Mouse (Mus musculus) midbrain, embryonic 16.5 days (tissue): ENCODE measurements around the gene Clpb. TPM values are rescaled to one million over a fixed set of nuclear protein-coding genes. Genes with fewer than 3 reads are reported as not detected.

Experiments
- ATAC-seq: fragments of 200-750 bp; cut with Nextera tagmentation; 2 replicates; pipeline ENCODE4 v1.8.0; 2017; ENCODE audit warnings: moderate TSS enrichment
- H3K27ac ChIP-seq: fragments of 300-500 bp; sonication (generic); 2 replicates; pipeline ENCODE4 v1.5.1; 2014; ENCODE audit warnings: mild to moderate bottlenecking, low read length, mixed read lengths
- H3K27me3 ChIP-seq: fragments of 300-500 bp; sonication (generic); 2 replicates; pipeline ENCODE4 v1.6.1; 2014; ENCODE audit warnings: low read depth, low read length, mixed read lengths; ENCODE audit not compliant: control insufficient read depth, insufficient read depth
- H3K36me3 ChIP-seq: fragments of 300-500 bp; sonication (generic); 2 replicates; pipeline ENCODE4 v1.6.1; 2014; ENCODE audit warnings: mild to moderate bottlenecking, low read length, moderate library complexity, mixed read lengths; ENCODE audit not compliant: control insufficient read depth, insufficient read depth
- H3K4me1 ChIP-seq: fragments of 300-500 bp; sonication (generic); 2 replicates; pipeline ENCODE4 v1.6.1; 2014; ENCODE audit warnings: mild to moderate bottlenecking, low read length, mixed read lengths; ENCODE audit not compliant: control insufficient read depth, insufficient read depth
- H3K4me2 ChIP-seq: fragments of 300-500 bp; sonication (generic); 2 replicates; pipeline ENCODE4 v1.6.1; 2014; ENCODE audit warnings: mild to moderate bottlenecking, low read length, mixed read lengths
- H3K4me3 ChIP-seq: fragments of 300-500 bp; sonication (generic); 2 replicates; pipeline ENCODE4 v1.5.1; 2014; ENCODE audit warnings: low read depth, mild to moderate bottlenecking, low read length, moderate library complexity, mixed read lengths
- H3K9ac ChIP-seq: fragments of 300-500 bp; sonication (generic); 2 replicates; pipeline ENCODE4 v1.6.1; 2014; ENCODE audit warnings: low read depth, low read length, mixed read lengths
- H3K9me3 ChIP-seq: fragments of 300-500 bp; sonication (generic); replicated peaks from 2 replicates; pipeline ENCODE4 v1.6.1; 2014; ENCODE audit warnings: mild to moderate bottlenecking, low read length, mixed read lengths; ENCODE audit not compliant: control insufficient read depth, poor library complexity, severe bottlenecking
- WGBS: fragments of 180-500 bp; shearing (Covaris S2); extraction: QIAGEN DNeasy Blood & Tissue Kit; methylation state at CpG from one replicate; pipeline ENCODE4 v1.1.7; 2014; 5-methylcytosine and 5-hydroxymethylcytosine counted together
- polyA plus RNA-seq: library from polyadenylated mRNA; unstranded; fragments of >200 nt; fragmentation: Nextera tagmentation; extraction: Ambion mirVana; gene quantifications from 2 replicates; pipeline ENCODE4 v1.2.1, GENCODE M21; 2015

Gene Clpb
- polyA plus RNA-seq, 1 experiment from 2014 or later: 43.0 TPM

DNA sequence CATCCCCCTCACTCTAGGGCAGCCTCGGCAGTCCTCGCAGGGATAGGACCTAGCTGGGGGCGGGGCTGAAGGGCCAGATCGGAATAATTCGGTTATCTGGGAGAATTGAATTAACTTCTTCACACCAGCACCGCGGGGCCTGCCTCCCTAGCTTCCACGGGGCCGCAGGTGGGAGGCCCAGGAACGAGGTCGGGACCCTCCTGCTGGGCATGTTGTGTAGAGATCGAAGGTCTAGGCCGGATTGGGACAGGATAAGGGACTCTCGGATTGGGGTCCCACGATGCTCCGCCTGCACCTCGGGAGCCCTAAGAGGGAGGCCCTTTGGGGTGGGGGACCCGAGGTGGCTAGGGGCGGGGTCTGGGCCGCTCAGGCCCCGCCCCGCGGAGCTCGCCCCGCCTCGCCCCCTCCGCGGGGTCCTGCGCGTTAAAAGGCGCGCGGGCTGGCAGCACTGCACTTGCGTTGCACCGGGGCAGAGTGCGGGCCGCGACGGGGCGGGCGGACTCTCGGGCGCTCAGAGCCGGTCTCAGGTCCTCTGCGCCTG lies 154.5 kb downstream of the Clpb start, which contains the start of gene Phox2a:
Gene Phox2a, plus strand, starts transcription at position 453 of the 541 bp plus-strand sequence.
- under 1% methylated on average over 43 of the region's 45 CpGs for WGBS
- Histone ChIP-seq H3K9me3 (no peaks in the 10 kb centered on the region), H3K4me2 (peak within 1 kb of the TSS; percentile 24), H3K27ac (no peak within 1 kb of the TSS), H3K9ac (no peak within 1 kb of the TSS), H3K4me3 (peak within 1 kb of the TSS; percentile 26), H3K27me3 (peaks cover 60% of the 10 kb centered on the region), H3K36me3 (no peaks in the 10 kb centered on the region), H3K4me1 (peaks cover 17% of the 10 kb centered on the region)
- no peak for ATAC-seq

DNA sequence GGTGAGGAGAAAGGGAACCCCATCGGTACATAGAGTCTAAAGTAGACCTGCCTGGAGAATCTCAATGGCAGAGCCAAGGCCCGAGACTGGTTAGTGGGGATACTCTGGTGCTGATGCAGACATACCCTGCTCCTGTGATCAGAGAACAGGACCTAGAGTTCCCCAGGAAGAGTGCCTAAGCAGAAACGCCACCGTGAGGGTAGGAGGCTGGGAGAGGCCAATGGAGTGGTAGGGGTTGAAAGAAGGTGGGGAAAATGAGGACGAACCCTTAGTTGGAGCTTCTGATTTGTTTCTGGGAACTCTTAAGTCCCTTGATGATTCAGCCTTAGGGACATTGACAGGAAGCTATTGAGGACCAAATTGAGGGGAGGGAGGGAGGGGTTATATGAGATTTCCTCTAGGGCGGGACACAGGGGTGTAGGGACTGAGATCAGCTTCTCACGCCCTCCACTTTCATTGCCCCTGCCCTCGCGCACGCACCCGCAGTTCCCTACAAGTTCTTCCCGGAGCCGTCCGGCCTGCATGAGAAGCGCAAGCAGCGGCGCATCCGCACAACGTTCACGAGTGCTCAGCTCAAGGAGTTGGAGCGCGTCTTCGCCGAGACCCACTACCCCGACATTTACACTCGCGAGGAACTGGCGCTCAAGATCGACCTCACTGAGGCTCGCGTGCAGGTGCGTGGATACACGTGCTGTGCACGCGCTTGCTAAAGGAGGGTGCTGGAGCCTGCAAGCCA lies 157.0 kb downstream of the Clpb start:
- H3K9ac ChIP-seq: 0 out of 2 replicates have a peak overlapping the region, but pooled peaks have one; percentile 25
- H3K4me3 ChIP-seq: peak overlapping the region; percentile 35
- no peaks in the 10 kb centered on the region for H3K9me3 ChIP-seq
- peak overlapping the region; percentile 73 for H3K4me2 ChIP-seq
- no peak overlapping the region for H3K27ac ChIP-seq
- no peaks in the 10 kb centered on the region for H3K36me3 ChIP-seq
- ATAC-seq: no peak
- peaks cover 67% of the 10 kb centered on the region for H3K27me3 ChIP-seq
- WGBS: 4% methylated on average over 35 of the region's 35 CpGs
- H3K4me1 ChIP-seq: peaks cover 17% of the 10 kb centered on the region

DNA sequence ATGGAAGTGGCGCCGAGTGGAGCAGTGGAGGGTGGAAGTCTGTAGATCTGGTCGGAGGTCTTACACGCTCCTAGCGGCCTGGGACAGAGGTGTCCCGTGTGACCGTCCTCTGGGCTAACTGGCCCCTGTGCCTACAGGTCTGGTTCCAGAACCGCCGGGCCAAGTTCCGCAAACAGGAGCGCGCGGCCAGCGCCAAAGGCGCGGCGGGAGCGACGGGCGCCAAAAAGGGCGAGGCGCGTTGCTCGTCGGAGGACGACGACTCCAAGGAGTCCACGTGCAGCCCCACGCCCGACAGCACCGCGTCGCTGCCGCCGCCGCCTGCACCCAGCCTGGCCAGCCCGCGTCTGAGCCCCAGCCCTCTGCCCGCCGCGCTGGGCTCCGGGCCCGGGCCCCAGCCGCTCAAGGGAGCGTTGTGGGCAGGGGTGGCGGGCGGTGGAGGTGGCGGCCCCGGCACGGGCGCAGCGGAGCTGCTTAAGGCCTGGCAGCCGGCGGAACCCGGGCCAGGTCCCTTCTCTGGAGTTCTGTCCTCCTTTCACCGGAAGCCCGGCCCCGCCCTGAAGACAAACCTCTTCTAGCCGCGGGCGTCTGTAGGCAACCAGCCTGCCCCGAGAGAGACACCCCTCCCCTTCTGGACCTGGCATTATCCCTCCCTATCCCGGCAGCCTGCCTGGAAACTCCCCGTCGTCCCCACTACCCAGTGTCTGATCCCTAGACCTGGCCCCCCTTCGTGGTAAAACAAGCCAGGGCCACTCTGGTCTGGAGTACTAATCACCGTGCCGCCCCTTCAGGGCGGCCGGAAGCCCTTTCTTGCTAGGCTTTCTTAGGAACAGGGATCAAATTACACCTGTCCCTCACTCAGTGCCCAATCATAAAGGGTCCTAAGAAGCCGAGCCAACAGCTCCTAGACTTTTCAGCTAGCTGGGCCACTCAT lies 158.4 kb downstream of the Clpb start:
- Histone ChIP-seq H3K36me3 (no peaks in the 10 kb centered on the region), H3K4me3 (peak overlapping the region; percentile 36), H3K4me1 (peaks cover 17% of the 10 kb centered on the region), H3K4me2 (peak overlapping the region; percentile 73), H3K9ac (peak overlapping the region; percentile 53), H3K27ac (no peak overlapping the region), H3K27me3 (peaks cover 62% of the 10 kb centered on the region), H3K9me3 (no peaks in the 10 kb centered on the region)
- under 1% methylated on average over 69 of the region's 71 CpGs for WGBS
- ATAC-seq: peak; percentile 59

DNA sequence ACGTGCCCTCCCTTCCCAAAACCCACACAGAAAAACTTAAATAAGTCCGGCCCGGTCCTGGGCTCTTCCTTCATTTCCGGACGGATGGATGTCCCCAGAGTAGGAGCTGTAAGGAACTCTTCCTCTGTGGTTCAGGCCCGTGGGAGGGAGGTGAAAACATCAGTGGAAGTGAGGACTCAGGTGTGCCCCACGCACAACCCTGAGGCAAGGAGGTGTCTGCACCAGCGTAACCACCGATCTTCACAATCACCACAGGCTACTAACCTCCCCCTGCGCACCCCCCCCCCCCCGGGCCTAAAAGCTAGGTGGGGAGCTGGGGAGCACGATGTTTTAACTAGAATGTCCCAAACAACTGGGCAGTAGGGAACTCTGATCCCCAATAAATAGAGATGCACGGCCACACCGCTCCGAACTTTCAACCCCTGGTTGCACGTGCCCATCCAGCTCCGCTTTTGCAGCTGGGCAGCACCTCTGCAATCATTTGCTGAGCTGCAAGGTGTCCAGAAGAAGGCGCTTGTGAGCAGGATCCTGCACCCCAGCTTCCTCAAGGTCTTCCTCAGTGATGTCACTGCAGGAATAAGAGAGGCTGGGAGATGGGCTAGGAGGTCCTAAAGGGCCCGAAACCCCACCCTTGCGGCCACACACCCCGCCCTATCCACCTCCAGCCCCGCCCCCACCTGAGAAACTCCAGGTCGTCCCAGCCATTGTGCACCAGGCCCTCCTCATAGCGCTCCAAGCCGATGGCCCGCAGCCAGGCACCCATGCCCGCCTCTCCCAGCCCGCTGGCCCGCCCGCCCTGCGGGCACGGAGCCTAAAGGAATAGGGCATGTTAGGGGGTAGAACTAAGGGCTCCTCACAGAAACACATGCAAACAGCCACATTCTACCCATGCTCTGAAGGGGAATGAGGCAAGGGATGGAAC lies 159.7 kb downstream of the Clpb start:
- no peak for ATAC-seq
- Histone ChIP-seq H3K27ac (no peak overlapping the region), H3K4me3 (no peak overlapping the region), H3K4me1 (peaks cover 16% of the 10 kb centered on the region), H3K36me3 (no peaks in the 10 kb centered on the region), H3K9ac (no peak overlapping the region), H3K4me2 (no peak overlapping the region), H3K9me3 (no peaks in the 10 kb centered on the region), H3K27me3 (peaks cover 51% of the 10 kb centered on the region)
- WGBS: 36% methylated on average over 31 of the region's 32 CpGs

DNA sequence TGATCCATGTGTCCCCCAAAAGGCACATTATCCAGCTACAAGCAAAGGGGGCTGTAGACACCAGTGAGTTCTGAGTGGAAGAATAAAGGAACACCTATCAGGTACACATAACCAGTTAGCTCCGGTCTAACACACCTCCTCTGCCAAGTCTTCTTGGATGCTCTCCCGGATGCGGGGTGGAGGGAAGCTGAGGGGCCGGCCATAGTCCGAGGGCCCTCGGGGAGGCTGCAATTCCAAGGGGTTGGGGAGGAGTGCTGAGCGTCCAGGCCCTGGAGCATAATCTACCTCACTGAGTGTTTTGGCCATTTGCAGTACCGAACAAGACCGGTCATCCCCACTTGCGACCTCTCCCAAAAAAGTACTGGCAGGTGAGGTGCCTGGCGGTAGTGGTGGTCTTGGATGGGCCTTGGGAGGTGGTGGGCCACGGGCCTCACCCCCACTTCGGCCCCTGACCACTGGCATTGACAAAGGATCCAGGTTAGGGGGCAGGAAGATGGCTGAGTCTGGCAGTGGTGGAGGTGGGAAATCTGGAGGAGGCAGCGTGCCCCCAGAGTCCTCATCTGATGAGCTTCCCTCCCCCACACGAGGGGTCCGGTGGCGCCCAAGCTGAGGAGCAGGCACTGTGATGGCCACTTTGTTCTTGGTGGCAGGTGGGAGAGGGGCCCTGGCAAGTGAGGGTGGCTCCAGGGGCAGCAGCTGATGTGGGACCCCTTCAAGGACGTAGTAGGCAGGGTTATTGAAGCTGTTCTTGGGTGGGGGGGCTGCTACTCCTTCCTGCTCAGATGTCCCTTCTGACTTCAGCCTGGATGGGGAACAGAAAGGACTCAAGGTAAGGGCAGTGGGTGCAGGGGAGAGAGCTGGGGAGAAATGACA lies 160.6 kb downstream of the Clpb start:
- no peaks in the 10 kb centered on the region for H3K36me3 ChIP-seq
- ATAC-seq: peak; percentile 13; the same call in 1 of the 2 replicates
- H3K27me3 ChIP-seq: peaks cover 43% of the 10 kb centered on the region
- H3K9me3 ChIP-seq: no peaks in the 10 kb centered on the region
- peaks cover 13% of the 10 kb centered on the region for H3K4me1 ChIP-seq
- H3K27ac ChIP-seq: no peak overlapping the region
- no peak overlapping the region for H3K9ac ChIP-seq
- H3K4me2 ChIP-seq: no peak overlapping the region
- WGBS: 87% methylated on average over 18 of the region's 18 CpGs
- H3K4me3 ChIP-seq: no peak overlapping the region

DNA sequence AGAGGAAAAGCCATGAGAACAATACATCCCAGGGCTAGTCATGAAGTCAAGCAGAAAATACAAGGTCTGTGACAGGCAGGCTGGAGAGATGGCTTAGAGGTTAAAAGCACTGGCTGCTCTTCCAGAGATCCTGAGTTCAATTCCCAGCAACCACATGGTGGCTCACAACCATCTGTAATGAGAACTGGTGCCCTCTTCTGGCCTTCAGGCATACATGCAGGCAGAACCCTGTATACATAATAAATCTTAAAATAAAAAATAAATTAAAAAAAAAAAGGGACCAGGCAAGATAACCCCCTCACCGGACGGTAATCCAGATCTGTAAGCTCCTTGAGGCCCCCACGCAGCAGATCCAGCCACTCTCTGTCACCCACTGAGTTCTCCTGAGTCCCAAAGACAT lies 166.9 kb downstream of the Clpb start:
- H3K4me1 ChIP-seq: no peaks in the 10 kb centered on the region
- no peak overlapping the region for H3K9ac ChIP-seq
- 100% methylated on average over 3 of the region's 3 CpGs for WGBS
- H3K4me2 ChIP-seq: no peak overlapping the region
- 0 out of 2 replicates have a peak, but pooled peaks cover 2% of the 10 kb centered on the region for H3K36me3 ChIP-seq
- H3K27me3 ChIP-seq: no peaks in the 10 kb centered on the region
- H3K9me3 ChIP-seq: no peaks in the 10 kb centered on the region
- no peak overlapping the region for H3K4me3 ChIP-seq
- ATAC-seq: no peak
- no peak overlapping the region for H3K27ac ChIP-seq

DNA sequence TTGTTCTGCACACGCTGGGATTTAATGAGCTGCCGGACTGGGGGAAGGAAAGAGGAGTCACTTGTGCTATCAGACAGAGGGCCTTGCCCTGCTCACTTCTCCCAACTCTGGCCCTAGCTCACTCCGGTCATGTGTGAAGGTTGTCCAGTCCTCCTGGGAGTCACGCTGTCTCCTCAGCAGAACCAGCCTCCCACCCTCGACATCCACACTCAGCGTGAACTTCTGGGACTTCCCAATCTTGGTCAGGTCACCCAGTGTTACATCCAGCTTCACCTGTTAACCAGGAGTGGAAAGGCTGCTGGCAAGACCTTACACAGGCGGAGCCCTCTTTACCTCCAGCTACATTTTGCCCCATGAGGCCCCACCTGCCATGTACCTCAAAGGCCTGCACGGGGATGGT lies 168.0 kb downstream of the Clpb start:
- no peaks in the 10 kb centered on the region for H3K9me3 ChIP-seq
- 0 out of 2 replicates have a peak, but pooled peaks cover 2% of the 10 kb centered on the region for H3K36me3 ChIP-seq
- no peak overlapping the region for H3K27ac ChIP-seq
- H3K9ac ChIP-seq: no peak overlapping the region
- no peak overlapping the region for H3K4me3 ChIP-seq
- peaks cover 5% of the 10 kb centered on the region for H3K4me1 ChIP-seq
- no peak for ATAC-seq
- WGBS: 96% methylated on average over 8 of the region's 8 CpGs
- H3K27me3 ChIP-seq: no peaks in the 10 kb centered on the region; the same call in 1 of the 2 replicates
- H3K4me2 ChIP-seq: no peak overlapping the region
